Mouse (Mus musculus): ENCODE results near the gene Ptpre.

The Ptpre gene

GRCm38 (mm10) chr7:135576329-135576728 lies 39.0 kb downstream of the Ptpre start:
- in situ Hi-C loops (cut with MboI, MseI): no loop called here

DNA sequence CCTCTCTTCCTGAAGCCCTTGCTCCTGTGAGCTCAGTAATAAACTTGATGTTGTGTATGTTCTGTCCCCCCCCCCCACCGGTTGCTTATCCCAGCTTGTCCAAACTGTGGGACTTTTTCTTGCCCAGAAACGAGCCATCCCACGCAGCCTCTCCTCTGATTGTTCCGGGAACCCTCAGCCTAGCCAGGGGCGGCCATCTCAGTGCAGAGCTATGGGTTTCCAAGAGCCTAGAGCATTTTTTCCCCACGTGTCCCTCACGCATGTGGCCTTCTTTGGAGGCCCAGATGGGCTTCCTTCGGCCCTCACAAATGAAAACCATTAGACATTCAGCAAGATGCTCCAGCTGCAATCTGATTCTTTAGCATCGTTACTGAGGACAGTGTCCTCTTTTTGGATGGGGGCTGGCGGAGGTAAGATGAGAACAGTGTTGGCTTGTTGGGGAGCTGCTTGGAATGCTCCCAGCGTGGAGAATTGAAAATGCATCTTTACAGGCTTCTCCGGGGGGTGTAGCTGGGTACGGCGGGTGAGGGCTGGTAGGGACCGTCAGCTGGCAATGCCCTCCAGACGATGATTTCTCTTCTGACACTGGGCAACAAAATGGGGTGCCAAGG lies 41.5 kb downstream of the Ptpre start:
- in situ Hi-C loops (cut with MboI, MseI): no loop called here

- in situ Hi-C loops (cut with MboI, MseI): no loop called here
Observed at GRCm38 (mm10) chr7:135580306-135581091, 43.2 kb downstream of the Ptpre start.

DNA sequence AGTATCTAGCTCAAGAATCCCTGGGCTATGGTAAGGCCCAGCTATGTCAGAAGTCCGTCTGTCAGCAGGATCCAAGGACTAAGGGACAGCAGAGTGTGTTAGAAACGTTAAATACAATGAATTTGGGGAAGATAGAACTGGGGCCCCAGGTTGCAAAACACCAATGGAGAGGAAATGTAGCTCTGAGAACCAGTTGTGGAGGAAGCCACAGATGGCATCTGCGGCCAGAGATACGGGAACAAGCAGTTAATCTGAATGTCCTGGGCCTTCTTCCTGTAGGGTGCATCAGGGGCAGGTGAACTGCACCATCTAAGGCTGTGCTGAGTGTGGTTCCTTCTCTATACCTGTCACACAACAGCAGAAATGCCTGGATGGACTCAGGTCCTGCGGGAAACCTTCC lies 43.8 kb downstream of the Ptpre start:
- in situ Hi-C loops (cut with MboI, MseI): no loop called here

DNA sequence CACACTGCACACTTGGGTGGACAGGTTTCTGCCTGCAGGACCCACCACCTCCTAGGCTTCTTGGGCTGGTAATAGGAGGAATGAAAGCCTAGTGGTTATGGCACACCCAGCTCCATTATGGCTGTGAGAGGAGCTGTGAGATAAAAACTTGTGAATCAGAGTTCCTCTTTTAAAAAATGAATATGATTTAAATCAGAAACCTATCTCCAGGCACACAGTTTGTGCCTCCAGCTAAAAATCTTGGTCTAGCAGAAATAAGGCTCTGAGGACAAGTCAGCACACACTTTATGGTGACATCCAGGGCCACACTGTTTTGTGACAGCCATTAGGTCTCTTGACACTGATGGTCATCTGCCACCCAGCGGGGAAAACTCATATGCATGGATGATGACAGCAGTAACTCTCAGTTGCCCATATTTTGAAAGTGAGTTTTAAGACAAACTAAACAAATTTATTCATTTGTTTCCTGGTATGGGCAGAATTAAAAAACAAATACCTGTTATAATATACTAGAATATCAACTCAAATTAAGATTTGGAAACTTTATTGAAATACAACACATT lies 47.9 kb downstream of the Ptpre start:
- in situ Hi-C loops (cut with MboI, MseI): no loop called here

GRCm38 (mm10) chr7:135586402-135586801 lies 49.1 kb downstream of the Ptpre start:
- in situ Hi-C loops (cut with MboI, MseI): no loop called here

DNA sequence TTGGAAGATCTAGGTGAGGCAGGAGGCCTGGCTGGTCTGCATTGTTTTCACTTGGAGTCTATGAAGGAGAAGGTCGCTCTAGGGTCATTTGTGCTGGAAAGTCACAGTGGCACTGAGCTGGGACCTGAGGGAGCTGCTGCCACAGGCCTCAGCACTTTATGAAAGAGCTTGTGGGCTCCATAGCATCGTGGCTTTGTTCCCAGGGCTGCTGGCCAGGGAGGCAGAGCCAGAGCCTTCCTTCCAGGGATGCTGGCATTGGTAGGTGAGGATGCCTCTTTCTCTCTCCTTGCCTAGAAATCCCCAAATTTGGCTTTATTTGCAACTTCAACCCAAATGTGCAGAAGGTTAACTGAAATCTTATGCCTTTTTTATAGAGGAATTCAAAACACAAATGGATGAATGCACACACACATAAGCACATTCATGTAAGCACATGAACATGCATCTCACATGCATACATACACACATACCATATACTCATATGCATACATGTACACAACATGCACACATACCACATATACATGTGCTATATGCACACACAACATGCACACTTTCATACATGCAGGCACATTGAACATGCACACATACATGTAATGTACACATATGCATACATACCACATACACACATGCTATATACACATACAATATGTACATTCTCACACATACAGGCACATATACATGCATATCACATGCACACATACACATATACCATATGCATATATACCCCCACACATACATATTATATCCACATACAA lies 50.7 kb downstream of the Ptpre start:
- in situ Hi-C loops (cut with MboI, MseI): no loop called here

GRCm38 (mm10) chr7:135588620-135589309 lies 51.5 kb downstream of the Ptpre start:
- in situ Hi-C loops (cut with MboI, MseI): no loop called here

GRCm38 (mm10) chr7:135591461-135591860 lies 54.2 kb downstream of the Ptpre start:
- in situ Hi-C loops (cut with MboI, MseI): no loop called here

- in situ Hi-C loops (cut with MboI, MseI): no loop called here
Observed at GRCm38 (mm10) chr7:135593286-135593685, 56.0 kb downstream of the Ptpre start.

DNA sequence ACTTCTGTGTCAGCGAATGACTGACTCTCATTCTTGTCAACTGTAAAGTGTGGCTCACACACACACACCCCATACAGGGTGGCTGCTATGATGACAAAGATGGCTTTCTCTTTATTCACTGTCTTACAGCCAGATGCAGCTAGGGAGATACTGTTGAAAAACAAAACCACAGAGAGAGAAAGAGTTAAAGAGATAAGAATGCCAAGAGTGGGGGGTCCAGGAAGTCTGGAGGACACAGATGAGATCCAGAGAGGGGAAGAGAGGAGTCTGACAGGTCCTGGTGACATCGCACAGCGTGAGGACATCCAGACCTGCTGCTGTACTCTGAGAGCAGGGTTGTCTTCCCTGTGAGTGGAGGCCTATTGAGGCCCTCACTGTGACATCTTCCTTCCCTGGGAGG lies 56.5 kb downstream of the Ptpre start:
- in situ Hi-C loops (cut with MboI, MseI): no loop called here

DNA sequence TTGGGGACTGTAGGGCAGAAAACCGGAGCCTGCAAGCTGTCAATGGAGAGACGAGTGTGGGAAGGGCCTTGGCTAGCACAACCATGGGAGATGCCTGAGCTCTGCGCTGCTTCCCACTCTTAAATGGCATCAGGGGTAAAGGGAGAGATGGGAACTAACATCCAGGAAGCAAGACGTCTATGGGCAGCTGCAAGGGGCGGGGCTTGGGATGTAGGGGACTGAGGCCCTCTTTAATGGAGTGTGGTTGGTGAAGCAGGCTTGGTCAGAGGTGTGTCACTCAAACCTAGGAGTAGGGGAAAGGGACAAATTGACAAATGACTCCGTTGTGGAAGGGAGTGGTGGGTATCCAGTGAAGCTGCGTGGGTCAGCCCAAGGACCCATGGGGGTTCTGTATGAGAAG lies 57.4 kb downstream of the Ptpre start:
- in situ Hi-C loops (cut with MboI, MseI): no loop called here

DNA sequence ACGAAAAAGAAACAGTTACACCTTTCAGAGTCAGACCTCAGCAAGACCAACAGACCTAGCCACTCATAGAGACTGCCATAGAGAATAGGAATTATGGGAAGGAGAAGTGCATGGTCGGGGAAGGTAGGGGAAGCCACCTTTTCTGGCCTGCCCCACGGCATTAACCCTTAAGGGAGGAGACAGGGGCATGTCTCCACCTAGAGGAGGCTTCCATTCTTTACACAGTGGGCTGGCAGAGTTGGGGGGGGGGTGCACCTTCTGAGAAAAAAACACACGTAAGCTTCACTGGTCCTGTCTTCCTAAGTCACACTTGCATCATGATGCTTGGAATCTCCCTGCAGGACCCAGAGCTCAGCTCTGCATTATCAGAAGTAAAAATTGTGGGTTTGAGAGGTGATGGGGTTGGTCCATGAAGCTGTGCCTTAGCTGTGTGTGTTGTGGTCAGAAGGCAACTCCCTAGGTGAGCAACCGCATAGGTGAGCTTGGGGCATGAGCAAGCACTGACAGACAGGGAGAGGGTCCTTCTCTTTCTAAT lies 58.4 kb downstream of the Ptpre start:
- in situ Hi-C loops (cut with MboI, MseI): no loop called here

GRCm38 (mm10) chr7:135597006-135597405 lies 59.7 kb downstream of the Ptpre start:
- in situ Hi-C loops (cut with MboI, MseI): no loop called here

DNA sequence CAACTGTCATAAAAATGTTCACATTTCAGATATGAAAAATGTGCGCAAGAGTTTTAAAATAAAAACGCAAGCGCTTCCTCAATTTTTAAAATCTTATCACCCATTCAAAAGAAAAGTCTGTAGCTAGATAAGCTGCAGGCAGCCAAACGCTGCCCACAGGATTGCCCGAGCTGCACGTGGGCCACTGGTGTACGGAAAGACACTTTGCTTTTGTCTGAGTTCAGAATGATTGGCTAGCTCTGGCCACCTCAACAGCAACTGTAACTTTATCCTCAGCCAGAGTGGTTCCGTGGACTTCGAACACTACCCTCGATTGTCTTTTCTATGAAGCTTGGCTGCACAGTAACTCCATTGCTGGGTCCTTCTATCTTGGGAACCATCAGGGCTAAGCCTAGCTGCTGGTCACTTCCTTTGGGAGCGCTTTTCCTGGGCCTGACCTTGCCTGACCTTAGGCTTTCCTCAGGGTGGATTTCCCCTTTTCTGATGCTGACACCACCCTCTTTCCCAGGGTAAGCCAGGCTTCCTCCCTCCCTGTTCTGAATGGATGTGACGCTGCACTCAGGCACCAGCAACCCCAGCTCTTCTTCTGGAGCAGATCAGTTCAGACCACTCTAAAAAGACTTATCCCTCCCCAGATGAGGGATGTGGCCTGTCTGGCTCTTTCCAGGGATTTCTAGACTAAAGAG lies 60.5 kb downstream of the Ptpre start:
- in situ Hi-C loops (cut with MboI, MseI): no loop called here

GRCm38 (mm10) chr7:135598303-135598855 lies 61.1 kb downstream of the Ptpre start:
- in situ Hi-C loops (cut with MboI, MseI): no loop called here

DNA sequence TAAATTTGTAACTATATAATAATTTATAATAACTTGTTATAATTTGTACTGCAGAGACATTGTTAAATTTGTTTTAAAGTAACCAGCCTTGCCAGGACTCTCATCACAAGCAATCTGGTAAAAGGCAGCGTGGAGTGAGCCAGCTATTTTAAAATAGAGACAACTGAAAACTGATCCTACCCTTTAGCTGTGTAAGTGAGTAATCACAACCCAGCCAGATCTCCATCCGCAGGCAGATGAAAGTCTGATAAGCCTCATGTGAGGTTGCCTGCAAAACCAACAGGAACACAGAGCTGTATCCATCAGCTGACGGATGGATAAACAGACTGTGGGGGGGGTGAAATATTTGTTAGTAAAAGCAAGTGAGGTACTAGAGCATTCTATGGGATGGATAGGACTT lies 62.8 kb downstream of the Ptpre start:
- in situ Hi-C loops (cut with MboI, MseI): no loop called here

- in situ Hi-C loops (cut with MboI, MseI): no loop called here
Observed at GRCm38 (mm10) chr7:135601607-135602006, 64.3 kb downstream of the Ptpre start.

GRCm38 (mm10) chr7:135602265-135602664 lies 65.0 kb downstream of the Ptpre start:
- in situ Hi-C loops (cut with MboI, MseI): no loop called here

DNA sequence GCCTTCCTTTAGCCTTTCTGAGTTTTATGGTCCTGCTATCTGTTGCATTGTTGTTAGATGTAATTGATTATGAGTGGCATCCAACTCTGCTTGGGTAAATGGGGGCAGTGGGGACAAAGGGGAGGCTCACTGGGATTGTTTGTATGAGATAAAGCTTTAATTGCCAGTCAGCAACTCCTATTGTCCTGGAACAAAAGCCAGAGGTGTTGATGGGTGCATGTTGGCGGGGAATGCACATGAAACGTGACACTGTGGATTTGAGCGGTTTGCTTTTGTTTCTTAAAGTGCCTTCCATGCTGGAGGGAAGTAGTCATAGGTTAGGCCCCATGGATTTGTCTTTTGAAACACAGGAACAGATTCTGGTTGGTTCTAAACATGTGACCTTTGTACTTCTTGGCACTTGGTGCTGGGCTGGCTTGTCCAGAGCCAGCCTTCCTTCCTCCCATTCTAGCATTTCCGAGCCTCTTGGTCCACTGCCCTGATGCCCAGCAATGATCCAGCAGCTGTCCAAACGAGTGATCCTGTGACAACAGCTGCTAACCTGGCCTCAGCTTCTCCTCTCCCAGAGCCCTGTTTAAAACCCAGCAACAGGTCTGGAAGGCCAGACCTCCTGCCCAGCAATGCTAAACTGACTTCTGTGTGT lies 65.7 kb downstream of the Ptpre start:
- in situ Hi-C loops (cut with MboI, MseI): no loop called here
